Mouse (Mus musculus) MEL (cell line): ENCODE measurements at regions not wholly inside any gene's neighbourhood (a gene's known extent, or its start where the extent isn't known, plus 50 kb on each side); places are given as distances from the start of the nearest gene placed in this dataset.

Source experiments
- DNase-seq: peaks from one replicate; pipeline ENCODE4 v3.0.0; 2011; ENCODE audit warnings: low read depth, low spot score
- H3K27ac ChIP-seq: 2 replicates; pipeline ENCODE4 v1.5.1; 2012; ENCODE audit warnings: low read depth, mild to moderate bottlenecking, control low read depth, low read length, moderate library complexity; ENCODE audit not compliant: control insufficient read depth
- H3K27me3 ChIP-seq, 2 experiments: fragments of 150-350 bp in 1 of 2; sonication (generic) in 1 of 2; 2 replicates each; pipeline ENCODE4 v1.6.1; 2012; ENCODE audit warnings: low read length in 2 of 2, mild to moderate bottlenecking in 2 of 2, improper control_type of control experiment in 1 of 2, moderate library complexity in 1 of 2; ENCODE audit not compliant: insufficient read depth in 2 of 2, control insufficient read depth in 1 of 2
- H3K36me3 ChIP-seq, 2 experiments: 2 replicates each; pipeline ENCODE4 v1.6.1; 2012 to 2014; ENCODE audit warnings: low read length in 2 of 2, improper control_type of control experiment in 1 of 2, inconsistent platforms in 1 of 2, mild to moderate bottlenecking in 1 of 2; ENCODE audit not compliant: insufficient read depth in 2 of 2, control insufficient read depth in 1 of 2
- H3K4me1 ChIP-seq, 2 experiments: fragments of 150-350 bp in 1 of 2; sonication (generic) in 1 of 2; 2 replicates each; pipeline ENCODE4 v1.6.1; 2012; ENCODE audit warnings: low read length in 2 of 2, improper control_type of control experiment in 1 of 2, mild to moderate bottlenecking in 1 of 2; ENCODE audit not compliant: insufficient read depth in 2 of 2, control insufficient read depth in 1 of 2
- H3K4me3 ChIP-seq, 2 experiments: fragments of 150-350 bp in 1 of 2; sonication (generic) in 1 of 2; 2 replicates each; pipeline ENCODE4 v1.5.1; 2012; ENCODE audit warnings: low read depth in 2 of 2, low read length in 2 of 2, mild to moderate bottlenecking in 2 of 2, moderate library complexity in 2 of 2, control low read depth in 1 of 2, improper control_type of control experiment in 1 of 2; ENCODE audit not compliant: control insufficient read depth in 1 of 2, insufficient read depth in 1 of 2
- H3K79me2 ChIP-seq: 2 replicates; pipeline ENCODE4 v1.6.1; 2012; ENCODE audit warnings: mild to moderate bottlenecking, low read length, moderate library complexity; ENCODE audit not compliant: control insufficient read depth, poor library complexity, insufficient read depth
- H3K9ac ChIP-seq: 2 replicates; pipeline ENCODE4 v1.6.1; 2012; ENCODE audit warnings: low read depth, mild to moderate bottlenecking, control low read depth, low read length, moderate library complexity; ENCODE audit not compliant: control insufficient read depth, poor library complexity, severe bottlenecking
- H3K9me3 ChIP-seq: fragments of 150-350 bp; sonication (generic); replicated peaks from 2 replicates; pipeline ENCODE4 v1.6.1; 2012; ENCODE audit warnings: mild to moderate bottlenecking, low read length, improper control_type of control experiment, moderate library complexity; ENCODE audit not compliant: insufficient read depth
- BHLHE40 ChIP-seq: IDR thresholded peaks from 2 replicates; pipeline ENCODE4 v1.6.1; 2012; ENCODE audit warnings: low read depth, mild to moderate bottlenecking, inconsistent platforms, low read length, improper control_type of control experiment, borderline replicate concordance
- CHD2 ChIP-seq: IDR thresholded peaks from 2 replicates; pipeline ENCODE4 v1.6.1; 2011; ENCODE audit warnings: low read length, improper control_type of control experiment
- ELF1 ChIP-seq: IDR thresholded peaks from 2 replicates; pipeline ENCODE4 v1.6.1; 2014; ENCODE audit warnings: low read depth, mild to moderate bottlenecking, inconsistent platforms, low read length, improper control_type of control experiment, moderate library complexity
- EP300 ChIP-seq, 2 experiments: IDR thresholded peaks; 2 replicates each; pipeline ENCODE4 v1.6.1; 2011; ENCODE audit warnings: improper control_type of control experiment in 2 of 2, low read length in 2 of 2, low read depth in 1 of 2, mild to moderate bottlenecking in 1 of 2
- ETS1 ChIP-seq: IDR thresholded peaks from 2 replicates; pipeline ENCODE4 v1.6.1; 2012; ENCODE audit warnings: low read depth, mild to moderate bottlenecking, inconsistent platforms, low read length, improper control_type of control experiment, moderate library complexity
- GABPA ChIP-seq: IDR thresholded peaks from 2 replicates; pipeline ENCODE4 v1.6.1; 2012; ENCODE audit warnings: low read depth, mild to moderate bottlenecking, inconsistent platforms, low read length, improper control_type of control experiment, moderate library complexity
- HCFC1 ChIP-seq: IDR thresholded peaks from 2 replicates; pipeline ENCODE4 v1.6.1; 2012; ENCODE audit warnings: low read depth, mild to moderate bottlenecking, inconsistent platforms, low read length, improper control_type of control experiment, moderate library complexity
- JUND ChIP-seq: IDR thresholded peaks from 2 replicates; pipeline ENCODE4 v1.6.1; 2011; ENCODE audit warnings: low read depth, mild to moderate bottlenecking, improper control_type of control experiment, low read length
- KAT2A ChIP-seq: conservative IDR thresholded peaks from 2 replicates; pipeline ENCODE4 v1.6.1; 2012; ENCODE audit warnings: low read depth, low read length, improper control_type of control experiment, inconsistent platforms
- MAFK ChIP-seq: IDR thresholded peaks from 2 replicates; pipeline ENCODE4 v1.6.1; 2011; ENCODE audit warnings: low read depth, mild to moderate bottlenecking, low read length, improper control_type of control experiment, borderline replicate concordance
- MEF2A ChIP-seq: IDR thresholded peaks from 2 replicates; pipeline ENCODE4 v1.6.1; 2014; ENCODE audit warnings: low read depth, mild to moderate bottlenecking, inconsistent platforms, low read length, improper control_type of control experiment; ENCODE audit not compliant: poor library complexity, insufficient replicate concordance, severe bottlenecking; ENCODE audit errors: extremely low read depth
- MYC ChIP-seq: IDR thresholded peaks from 2 replicates; pipeline ENCODE4 v1.6.1; 2011; ENCODE audit warnings: low read depth, mild to moderate bottlenecking, low read length, improper control_type of control experiment, moderate library complexity
- NRF1 ChIP-seq: IDR thresholded peaks from 2 replicates; pipeline ENCODE4 v1.6.1; 2014; ENCODE audit warnings: low read depth, mild to moderate bottlenecking, inconsistent platforms, low read length, improper control_type of control experiment, moderate library complexity; ENCODE audit not compliant: poor library complexity, insufficient read depth, severe bottlenecking
- RAD21 ChIP-seq: IDR thresholded peaks from 2 replicates; pipeline ENCODE4 v1.6.1; 2011; ENCODE audit warnings: mild to moderate bottlenecking, low read depth, low read length, improper control_type of control experiment
- SIN3A ChIP-seq: IDR thresholded peaks from 2 replicates; pipeline ENCODE4 v1.6.1; 2012; ENCODE audit warnings: low read length, improper control_type of control experiment, inconsistent platforms
- SMC3 ChIP-seq: IDR thresholded peaks from 2 replicates; pipeline ENCODE4 v1.6.1; 2011; ENCODE audit warnings: low read depth, low read length, improper control_type of control experiment
- TAL1 ChIP-seq: IDR thresholded peaks from 2 replicates; pipeline ENCODE4 v1.6.1; 2012; ENCODE audit warnings: mild to moderate bottlenecking, inconsistent platforms, low read length, moderate library complexity, mixed read lengths
- TBP ChIP-seq: IDR thresholded peaks from 2 replicates; pipeline ENCODE4 v1.8.0; 2011; ENCODE audit warnings: low read depth, low read length, improper control_type of control experiment
- TCF12 ChIP-seq: IDR thresholded peaks from 2 replicates; pipeline ENCODE4 v1.6.1; 2014; ENCODE audit warnings: low read depth, mild to moderate bottlenecking, inconsistent platforms, low read length, improper control_type of control experiment, moderate library complexity
- USF2 ChIP-seq, 2 experiments: IDR thresholded peaks; 2 replicates each; pipeline ENCODE4 v1.6.1; 2011 to 2012; ENCODE audit warnings: improper control_type of control experiment in 2 of 2, low read length in 2 of 2, borderline replicate concordance in 1 of 2, inconsistent platforms in 1 of 2, low read depth in 1 of 2, mild to moderate bottlenecking in 1 of 2; ENCODE audit not compliant: insufficient read depth in 1 of 2
- ZC3H11A ChIP-seq: IDR thresholded peaks from 2 replicates; pipeline ENCODE4 v1.6.1; 2012; ENCODE audit warnings: low read depth, mild to moderate bottlenecking, inconsistent platforms, low read length, improper control_type of control experiment
- ZKSCAN1 ChIP-seq: IDR thresholded peaks from 2 replicates; pipeline ENCODE4 v1.6.1; 2012; ENCODE audit warnings: low read depth, mild to moderate bottlenecking, inconsistent platforms, low read length, improper control_type of control experiment, moderate library complexity
- ZMIZ1 ChIP-seq: IDR thresholded peaks from 2 replicates; pipeline ENCODE4 v1.6.1; 2012; ENCODE audit warnings: low read depth, mild to moderate bottlenecking, inconsistent platforms, low read length, improper control_type of control experiment, moderate library complexity
- ZNF384 ChIP-seq: IDR thresholded peaks from 2 replicates; pipeline ENCODE4 v1.6.1; 2012; ENCODE audit warnings: low read depth, mild to moderate bottlenecking, inconsistent platforms, low read length, improper control_type of control experiment

DNA sequence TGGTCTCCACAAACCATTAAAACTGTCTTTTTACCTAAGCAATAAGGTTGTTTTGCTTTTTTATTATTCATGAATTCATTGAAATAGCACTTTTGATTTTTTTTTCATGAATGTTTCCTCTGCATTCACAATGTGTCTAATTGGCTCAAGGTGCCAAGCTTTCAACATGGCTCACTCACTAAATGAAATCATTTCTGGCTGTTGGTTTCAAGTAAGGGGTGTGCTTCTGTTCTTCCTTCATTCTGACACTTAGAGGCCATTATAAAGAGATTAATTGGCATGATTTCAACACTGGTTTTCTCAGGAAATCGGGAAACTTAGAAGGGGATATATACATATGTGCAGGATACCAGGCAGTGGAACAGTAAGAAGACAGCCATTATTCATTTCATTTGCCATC, 93.5 kb upstream of the Ndst3 start:
- no peak for DNase-seq
- Histone ChIP-seq H3K79me2 (no peaks in the 10 kb centered on the region), H3K4me3 (no peak overlapping the region), H3K36me3 (no peaks in the 10 kb centered on the region), H3K27ac (no peak overlapping the region), H3K9me3 (no peaks in the 10 kb centered on the region), H3K9ac (no peak overlapping the region), H3K27me3 (no peaks in the 10 kb centered on the region), H3K4me1 (no peaks in the 10 kb centered on the region)
- TF ChIP-seq HCFC1 (no peak), TBP (no peak), ETS1 (no peak), BHLHE40 (no peak), ZKSCAN1 (no peak), SMC3 (no peak), ZC3H11A (no peak), KAT2A (no peak), CHD2 (no peak), RAD21 (no peak), ELF1 (no peak), EP300 (IDR thresholded peaks at IDR 0.05; ENCODE audit: low read depth in 1 of 2, low read length in 2 of 2) (no peak)

- H3K79me2 ChIP-seq, result no peaks in the 10 kb centered on the region
- no peaks in the 10 kb centered on the region for H3K4me1 ChIP-seq
- no peaks in the 10 kb centered on the region for H3K36me3 ChIP-seq
- H3K9me3 ChIP-seq, result no peaks in the 10 kb centered on the region
- H3K9ac ChIP-seq, result no peak overlapping the region
- H3K4me3 ChIP-seq, result no peak overlapping the region
- DNase-seq, result no peak
- TF ChIP-seq MEF2A (no peak), ZKSCAN1 (no peak), NRF1 (no peak), SMC3 (no peak), TCF12 (no peak)
- no peaks in the 10 kb centered on the region for H3K27me3 ChIP-seq
- no peak overlapping the region for H3K27ac ChIP-seq
Measured at GRCm38 (mm10) chr3:123794011-123794410, 103.4 kb upstream of the Ndst3 start.

- Histone ChIP-seq H3K4me1 (no peaks in the 10 kb centered on the region), H3K9me3 (no peaks in the 10 kb centered on the region), H3K9ac (no peak overlapping the region), H3K27me3 (no peaks in the 10 kb centered on the region), H3K79me2 (no peaks in the 10 kb centered on the region), H3K4me3 (no peak overlapping the region), H3K27ac (no peak overlapping the region), H3K36me3 (no peaks in the 10 kb centered on the region)
- TF ChIP-seq SIN3A (no peak), ELF1 (no peak), NRF1 (no peak), HCFC1 (no peak), ZC3H11A (no peak), USF2 (IDR thresholded peaks at IDR 0.05; ENCODE audit: borderline replicate concordance in 1 of 2, insufficient read depth in 1 of 2, low read depth in 1 of 2, low read length in 2 of 2) (no peak), TAL1 (no peak), ZNF384 (no peak), GABPA (no peak), MAFK (no peak), JUND (no peak), MEF2A (no peak), BHLHE40 (no peak), ZMIZ1 (no peak), MYC (no peak)
- DNase-seq, result no peak
Measured at GRCm38 (mm10) chr3:123805338-123805737, 114.7 kb upstream of the Ndst3 start.
